Mouse (Mus musculus) liver, adult 2 months (tissue): ENCODE results near the gene Dusp19. TPM values are rescaled to one million over a fixed set of nuclear protein-coding genes. Genes with fewer than 3 reads are reported as not detected.

Source experiments
- DNase-seq: peaks from one replicate; pipeline ENCODE4 v3.0.0-alpha.2; 2011; ENCODE audit warnings: low read depth, low spot score; ENCODE audit errors: extremely low read depth
- H3K27ac ChIP-seq: fragments of 200-500 bp; replicated peaks from 2 replicates; pipeline ENCODE4 v1.5.1; 2012; ENCODE audit warnings: low read depth, mild to moderate bottlenecking, control low read depth, inconsistent platforms, low read length; ENCODE audit not compliant: insufficient read depth
- H3K27me3 ChIP-seq: fragments of 200-500 bp; 2 replicates; pipeline ENCODE4 v1.6.1; 2012; ENCODE audit warnings: mild to moderate bottlenecking, moderate library complexity, low read length, inconsistent platforms; ENCODE audit not compliant: control insufficient read depth, insufficient read depth
- H3K36me3 ChIP-seq: fragments of 200-500 bp; 2 replicates; pipeline ENCODE4 v1.6.1; 2012; ENCODE audit warnings: low read length, inconsistent platforms; ENCODE audit not compliant: control insufficient read depth, insufficient read depth
- H3K4me1 ChIP-seq: fragments of 200-500 bp; 2 replicates; pipeline ENCODE4 v1.6.1; 2011; ENCODE audit warnings: low read length; ENCODE audit not compliant: control insufficient read depth, insufficient read depth
- H3K4me3 ChIP-seq: fragments of 200-500 bp; 2 replicates; pipeline ENCODE4 v1.5.1; 2011; ENCODE audit warnings: low read depth, mild to moderate bottlenecking, control low read depth, low read length, moderate library complexity; ENCODE audit not compliant: insufficient read depth
- H3K79me2 ChIP-seq: fragments of 200-500 bp; 2 replicates; pipeline ENCODE4 v1.6.1; 2012; ENCODE audit warnings: inconsistent platforms, mild to moderate bottlenecking, low read length, moderate library complexity; ENCODE audit not compliant: control insufficient read depth, insufficient read depth
- H3K9ac ChIP-seq: fragments of 200-500 bp; 2 replicates; pipeline ENCODE4 v1.6.1; 2012; ENCODE audit warnings: low read depth, mild to moderate bottlenecking, control low read depth, inconsistent platforms, low read length
- CTCF ChIP-seq: fragments of 200-500 bp; IDR thresholded peaks from 2 replicates; pipeline ENCODE4 v1.5.1; 2011; ENCODE audit warnings: low read depth, low read length, control low read depth
- POLR2A ChIP-seq: fragments of 200-500 bp; IDR thresholded peaks from 2 replicates; pipeline ENCODE4 v1.6.1; 2011; ENCODE audit warnings: low read length, control low read depth; ENCODE audit not compliant: insufficient read depth; ENCODE audit errors: extremely low read depth
- WGBS: fragments of 180-500 bp; shearing (Covaris S2); methylation state at CpG from one replicate; pipeline ENCODE4 v1.1.7; 2018; 5-methylcytosine and 5-hydroxymethylcytosine counted together
- polyA plus RNA-seq: library from polyadenylated mRNA; depleted of rRNA; stranded (reverse); fragments of >200 nt; gene quantifications from 2 replicates; pipeline ENCODE4 v1.2.3, GENCODE M21; 2012
- total RNA-seq: library from RNA; depleted of rRNA; stranded (reverse); fragments of >200 nt; gene quantifications from 2 replicates; pipeline ENCODE4 v1.2.3, GENCODE M21; 2014

Gene Dusp19
- total and polyA plus RNA-seq, 2 experiments: 3.5 to 12.6 TPM

GRCm38 (mm10) chr2:80599850-80600249, 17.0 kb upstream of the Dusp19 start:
- Histone ChIP-seq H3K36me3 (no peaks in the 10 kb centered on the region), H3K27me3 (no peaks in the 10 kb centered on the region), H3K4me1 (no peaks in the 10 kb centered on the region), H3K4me3 (no peak overlapping the region), H3K79me2 (no peaks in the 10 kb centered on the region), H3K9ac (no peak overlapping the region), H3K27ac (no peak overlapping the region)
- TF ChIP-seq POLR2A (no peak), CTCF (no peak)
- DNase-seq: no peak
- 94% methylated on average over 3 of the region's 3 CpGs for WGBS

GRCm38 (mm10) chr2:80600611-80601010, 16.2 kb upstream of the Dusp19 start:
- Histone ChIP-seq H3K4me3 (no peak overlapping the region), H3K4me1 (no peaks in the 10 kb centered on the region), H3K27ac (no peak overlapping the region), H3K27me3 (no peaks in the 10 kb centered on the region), H3K9ac (no peak overlapping the region), H3K36me3 (no peaks in the 10 kb centered on the region), H3K79me2 (no peaks in the 10 kb centered on the region)
- peak; percentile 50 for DNase-seq
- TF ChIP-seq POLR2A (no peak), CTCF (no peak)

GRCm38 (mm10) chr2:80602756-80603155, 14.1 kb upstream of the Dusp19 start:
- Histone ChIP-seq H3K27me3 (no peaks in the 10 kb centered on the region), H3K36me3 (no peaks in the 10 kb centered on the region), H3K4me1 (no peaks in the 10 kb centered on the region), H3K9ac (no peak overlapping the region), H3K79me2 (no peaks in the 10 kb centered on the region), H3K4me3 (no peak overlapping the region), H3K27ac (no peak overlapping the region)
- 94% methylated on average over 13 of the region's 13 CpGs for WGBS
- TF ChIP-seq CTCF (no peak), POLR2A (no peak)
- no peak for DNase-seq

- Histone ChIP-seq H3K4me3 (no peak overlapping the region), H3K27ac (no peak overlapping the region)
These were observed 12.9 kb upstream of the Dusp19 start for GRCm38 (mm10) chr2:80603771-80604426.

GRCm38 (mm10) chr2:80612286-80612685, 4.6 kb upstream of the Dusp19 start:
- Histone ChIP-seq H3K4me3 (no peak overlapping the region), H3K36me3 (no peaks in the 10 kb centered on the region), H3K27ac (no peak overlapping the region), H3K9ac (no peak overlapping the region), H3K27me3 (no peaks in the 10 kb centered on the region), H3K79me2 (no peaks in the 10 kb centered on the region), H3K4me1 (no peaks in the 10 kb centered on the region)
- 37% methylated on average over 1 of the region's 1 CpGs for WGBS
- DNase-seq: no peak
- TF ChIP-seq POLR2A: no peak
- TF ChIP-seq CTCF: no peak

More at GRCm38 (mm10) chr2:80603771-80604426, 12.9 kb upstream of the Dusp19 start:
- Histone ChIP-seq H3K27me3 (no peaks in the 10 kb centered on the region), H3K79me2 (no peaks in the 10 kb centered on the region), H3K36me3 (no peaks in the 10 kb centered on the region), H3K9ac (no peak overlapping the region), H3K4me1 (no peaks in the 10 kb centered on the region)
- 97% methylated on average over 19 of the region's 19 CpGs for WGBS
- TF ChIP-seq POLR2A (no peak), CTCF (no peak)
- no peak for DNase-seq

GRCm38 (mm10) chr2:80612796-80613195, 4.0 kb upstream of the Dusp19 start:
- Histone ChIP-seq H3K27ac (no peak overlapping the region), H3K9ac (no peak overlapping the region), H3K27me3 (no peaks in the 10 kb centered on the region), H3K36me3 (no peaks in the 10 kb centered on the region), H3K79me2 (no peaks in the 10 kb centered on the region), H3K4me1 (peaks cover 3% of the 10 kb centered on the region; the same call in 1 of the 2 replicates), H3K4me3 (no peak overlapping the region)
- DNase-seq: peak; percentile 24
- 49% methylated on average over 2 of the region's 2 CpGs for WGBS
- TF ChIP-seq CTCF: no peak
- no peak for TF ChIP-seq POLR2A
